Mouse (Mus musculus): ENCODE measurements at regions not wholly inside any gene's neighbourhood (a gene's known extent, or its start where the extent isn't known, plus 50 kb on each side); places are given as distances from the start of the nearest gene placed in this dataset.

GRCm38 (mm10) chr4:125430845-125431244 is 59.7 kb upstream of the Grik3 start:
- no peaks in the 10 kb centered on the region for H3K9me3 ChIP-seq (replicated peaks; ENCODE audit: insufficient read depth, low read length)
- DNase-seq (ENCODE audit: low read depth, low spot score): no peak
- H3K79me2 ChIP-seq (ENCODE audit: control insufficient read depth, insufficient read depth, low read length, poor library complexity): no peaks in the 10 kb centered on the region
- no peaks in the 10 kb centered on the region for H3K27me3 ChIP-seq (ENCODE audit: control insufficient read depth in 1 of 2, insufficient read depth in 2 of 2, low read length in 2 of 2)
- no peak overlapping the region for H3K9ac ChIP-seq (ENCODE audit: control insufficient read depth, low read depth, low read length, poor library complexity, severe bottlenecking)
- no peak overlapping the region for H3K4me3 ChIP-seq (ENCODE audit: control insufficient read depth in 1 of 2, insufficient read depth in 1 of 2, low read depth in 2 of 2, low read length in 2 of 2)
- H3K4me1 ChIP-seq (ENCODE audit: control insufficient read depth in 1 of 2, insufficient read depth in 2 of 2, low read length in 2 of 2): no peaks in the 10 kb centered on the region
- H3K36me3 ChIP-seq (ENCODE audit: control insufficient read depth in 1 of 2, insufficient read depth in 2 of 2, low read length in 2 of 2): no peaks in the 10 kb centered on the region
- no peak for TF ChIP-seq POLR2A (IDR thresholded peaks at IDR 0.05; ENCODE audit: control insufficient read depth in 1 of 2, insufficient read depth in 1 of 2, low read depth in 1 of 2, low read length in 2 of 2, poor library complexity in 1 of 2)
- TF ChIP-seq ETS1 (IDR thresholded peaks at IDR 0.05; ENCODE audit: low read depth, low read length): no peak
- TF ChIP-seq ZMIZ1 (IDR thresholded peaks at IDR 0.05; ENCODE audit: low read depth, low read length): no peak
- TF ChIP-seq E2F4 (IDR thresholded peaks at IDR 0.05; ENCODE audit: borderline replicate concordance, low read depth, low read length): no peak
- TF ChIP-seq CHD2 (IDR thresholded peaks at IDR 0.05; ENCODE audit: low read length): no peak
- TF ChIP-seq MYC (IDR thresholded peaks at IDR 0.05; ENCODE audit: low read depth, low read length): no peak
- TF ChIP-seq ELF1 (IDR thresholded peaks at IDR 0.05; ENCODE audit: low read depth, low read length): no peak
- TF ChIP-seq GABPA (IDR thresholded peaks at IDR 0.05; ENCODE audit: low read depth, low read length): no peak
- TF ChIP-seq RCOR1 (IDR thresholded peaks at IDR 0.05; ENCODE audit: low read depth, low read length): no peak
- TF ChIP-seq SMC3 (IDR thresholded peaks at IDR 0.05; ENCODE audit: low read depth, low read length): no peak
- no peak for TF ChIP-seq MEF2A (IDR thresholded peaks at IDR 0.05; ENCODE audit: extremely low read depth, insufficient replicate concordance, low read depth, low read length, poor library complexity, severe bottlenecking)
- no peak for TF ChIP-seq MAZ (IDR thresholded peaks at IDR 0.05; ENCODE audit: low read depth, low read length)
- TF ChIP-seq MXI1 (IDR thresholded peaks at IDR 0.05; ENCODE audit: low read depth, low read length): no peak
- no peak for TF ChIP-seq BHLHE40 (IDR thresholded peaks at IDR 0.05; ENCODE audit: borderline replicate concordance, low read depth, low read length)
- TF ChIP-seq TCF12 (IDR thresholded peaks at IDR 0.05; ENCODE audit: low read depth, low read length): no peak
- H3K27ac ChIP-seq (ENCODE audit: control insufficient read depth, low read depth, low read length): no peak overlapping the region

GRCm38 (mm10) chr4:125428736-125429135 is 61.8 kb upstream of the Grik3 start:
- no peaks in the 10 kb centered on the region for H3K9me3 ChIP-seq (replicated peaks; ENCODE audit: insufficient read depth, low read length)
- no peak overlapping the region for H3K27ac ChIP-seq (ENCODE audit: control insufficient read depth, low read depth, low read length)
- no peaks in the 10 kb centered on the region for H3K4me1 ChIP-seq (ENCODE audit: control insufficient read depth in 1 of 2, insufficient read depth in 2 of 2, low read length in 2 of 2)
- no peak for DNase-seq (ENCODE audit: low read depth, low spot score)
- H3K9ac ChIP-seq (ENCODE audit: control insufficient read depth, low read depth, low read length, poor library complexity, severe bottlenecking): no peak overlapping the region
- no peaks in the 10 kb centered on the region for H3K79me2 ChIP-seq (ENCODE audit: control insufficient read depth, insufficient read depth, low read length, poor library complexity)
- H3K36me3 ChIP-seq (ENCODE audit: control insufficient read depth in 1 of 2, insufficient read depth in 2 of 2, low read length in 2 of 2): no peaks in the 10 kb centered on the region
- H3K4me3 ChIP-seq (ENCODE audit: control insufficient read depth in 1 of 2, insufficient read depth in 1 of 2, low read depth in 2 of 2, low read length in 2 of 2): no peak overlapping the region
- no peaks in the 10 kb centered on the region for H3K27me3 ChIP-seq (ENCODE audit: control insufficient read depth in 1 of 2, insufficient read depth in 2 of 2, low read length in 2 of 2)
- TF ChIP-seq GABPA (IDR thresholded peaks at IDR 0.05; ENCODE audit: low read depth, low read length): no peak
- no peak for TF ChIP-seq BHLHE40 (IDR thresholded peaks at IDR 0.05; ENCODE audit: borderline replicate concordance, low read depth, low read length)
- no peak for TF ChIP-seq MXI1 (IDR thresholded peaks at IDR 0.05; ENCODE audit: low read depth, low read length)
- TF ChIP-seq TBP (IDR thresholded peaks at IDR 0.05; ENCODE audit: low read depth, low read length): no peak
- no peak for TF ChIP-seq MAFK (IDR thresholded peaks at IDR 0.05; ENCODE audit: borderline replicate concordance, low read depth, low read length)
- no peak for TF ChIP-seq POLR2A (IDR thresholded peaks at IDR 0.05; ENCODE audit: control insufficient read depth in 1 of 2, insufficient read depth in 1 of 2, low read depth in 1 of 2, low read length in 2 of 2, poor library complexity in 1 of 2)
- no peak for TF ChIP-seq ZKSCAN1 (IDR thresholded peaks at IDR 0.05; ENCODE audit: low read depth, low read length)
- TF ChIP-seq TAL1 (IDR thresholded peaks at IDR 0.05; ENCODE audit: low read length): no peak
- TF ChIP-seq KAT2A (conservative IDR thresholded peaks at IDR 0.05; ENCODE audit: low read depth, low read length): no peak
- TF ChIP-seq MYC (IDR thresholded peaks at IDR 0.05; ENCODE audit: low read depth, low read length): no peak
- no peak for TF ChIP-seq USF2 (IDR thresholded peaks at IDR 0.05; ENCODE audit: borderline replicate concordance in 1 of 2, insufficient read depth in 1 of 2, low read depth in 1 of 2, low read length in 2 of 2)
